8 mouse cellular contexts compared by ENCODE assay signal in the genomic region with DNA sequence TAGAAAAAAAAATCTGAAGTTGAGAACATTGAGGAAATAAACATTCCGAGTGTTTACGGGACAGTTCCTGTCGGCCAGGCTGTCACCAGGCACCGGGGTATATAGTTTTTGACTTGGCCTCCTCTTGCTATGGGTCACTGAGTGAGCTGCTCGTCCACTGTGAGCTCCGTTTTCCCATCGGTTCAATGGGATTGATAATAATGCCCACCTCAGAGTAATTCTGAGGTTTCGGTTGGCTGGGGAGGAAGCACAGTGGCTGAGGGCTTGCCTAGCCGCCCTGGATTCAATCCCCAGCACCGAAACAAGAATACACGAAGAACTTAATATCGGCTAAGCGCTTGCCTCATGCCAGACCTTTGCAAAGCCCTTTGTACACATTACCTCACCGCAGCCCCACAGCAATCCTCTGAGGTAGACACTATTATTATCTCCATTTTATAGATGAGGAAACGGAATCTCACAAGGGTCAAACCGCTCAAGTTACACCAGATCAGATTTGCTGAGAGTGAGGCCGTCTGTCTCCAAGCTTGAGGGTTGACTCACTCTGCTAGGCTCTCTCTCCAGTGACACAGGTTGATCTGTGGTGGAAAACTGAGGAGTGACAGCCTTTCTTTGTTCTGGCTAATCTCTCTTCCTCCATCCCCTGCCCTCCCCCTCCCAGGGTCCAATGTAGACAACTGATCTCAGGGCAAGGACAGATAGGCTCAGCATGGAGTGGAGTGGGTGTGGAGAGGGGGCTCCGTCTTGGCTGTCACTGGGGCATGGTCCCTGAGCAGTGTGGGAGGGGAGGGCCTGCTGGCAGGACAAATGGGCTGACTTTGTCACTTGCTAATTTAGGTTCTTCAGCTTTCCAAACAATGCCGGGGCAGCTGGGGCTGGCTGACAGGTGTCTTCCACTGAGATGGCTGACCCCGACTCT. TPM values are rescaled to one million over a fixed set of nuclear protein-coding genes. Genes with fewer than 3 reads are reported as not detected.
A peak's percentile ranks its signal among the peaks of the same experiment; 100 is the strongest.
DNase-seq lines count a peak whose midpoint lies in the region; ATAC-seq lines count a peak whose summit lies in the region.

No protein-coding gene starts in this region.

- 0 out of 2 replicates have a peak, but pooled peaks cover 17% of the 10 kb centered on the region for H3K27me3 ChIP-seq in hindbrain, embryonic 14.5 days (ENCODE audit: control insufficient read depth, insufficient read depth, low read length)

- 40% methylated on average over 20 of the region's 20 CpGs for WGBS in hindbrain, embryonic 14.5 days

- H3K9me3 ChIP-seq in hindbrain, embryonic 14.5 days (ENCODE audit: control insufficient read depth, low read length) = no peaks in the 10 kb centered on the region

- peaks cover 6% of the 10 kb centered on the region; the same call in 1 of the 2 replicates for H3K4me1 ChIP-seq in hindbrain, embryonic 14.5 days (replicated peaks; ENCODE audit: control insufficient read depth, insufficient read depth, low read length)

- no peaks in the 10 kb centered on the region for H3K36me3 ChIP-seq in hindbrain, embryonic 14.5 days (replicated peaks; ENCODE audit: control insufficient read depth, insufficient read depth)

- no peak for ATAC-seq in hindbrain, embryonic 14.5 days (ENCODE audit: low FRiP score)

- DNase-seq in 416B (ENCODE audit: low read depth) (peak; percentile 22), ZHBTc4 (ENCODE audit: low read depth, low spot score) (peak; percentile 54)
- DNase-seq in hindbrain, embryonic 14.5 days (ENCODE audit: low spot score) = no peak
- peak; percentile 28 to 43 for DNase-seq in lung, postnatal 4 days
- no peak for DNase-seq in layer of hippocampus, postnatal 10 days (ENCODE audit: low spot score in 2 of 2)
- no peak for DNase-seq in kidney, adult 9 months
- no peak for DNase-seq in yolk sac, embryonic 10.5 days (ENCODE audit: low spot score)
- DNase-seq in cerebellum, adult 11-12 months = no peak

- no peak overlapping the region for H3K9ac ChIP-seq in hindbrain, embryonic 14.5 days

- no peak overlapping the region for H3K27ac ChIP-seq in hindbrain, embryonic 14.5 days

- H3K4me2 ChIP-seq in hindbrain, embryonic 14.5 days (replicated peaks) = peak overlapping the region; percentile 40

- H3K4me3 ChIP-seq in hindbrain, embryonic 14.5 days (replicated peaks; ENCODE audit: low read length) = no peak overlapping the region

RNA-seq across cellular contexts. Expression of gene Tnni1, which starts 15.2 kb away (rescaled TPM):
- polyA plus RNA-seq in hindbrain, embryonic 14.5 days (2014; fragmentation: Nextera tagmentation; extraction: Ambion mirVana) = 0.47 and 1.7 TPM in 2 replicates
- not detected for total RNA-seq in layer of hippocampus, postnatal 10 days (2021)

RNA-seq across cellular contexts. Expression of gene Lad1, which starts 23.9 kb away (rescaled TPM):
- polyA plus RNA-seq in hindbrain, embryonic 14.5 days (2014; fragmentation: Nextera tagmentation; extraction: Ambion mirVana) = 0.23 and 0.51 TPM in 2 replicates
- 1 to 10 TPM in 1 of 2 experiments, under 1 TPM in 1; 0.64 to 1.1 TPM for total RNA-seq in layer of hippocampus, postnatal 10 days (2021)

RNA-seq across cellular contexts. Expression of gene Phlda3, which starts 28.6 kb away (rescaled TPM):
- polyA plus RNA-seq in hindbrain, embryonic 14.5 days (2014; fragmentation: Nextera tagmentation; extraction: Ambion mirVana) = 38.5 and 38.7 TPM in 2 replicates
- 10 to 100 TPM; 12.3 to 12.7 TPM for total RNA-seq in layer of hippocampus, postnatal 10 days (2021)

RNA-seq across cellular contexts. Expression of gene Tnnt2, which starts 41.7 kb away (rescaled TPM):
- polyA plus RNA-seq in hindbrain, embryonic 14.5 days (2014; fragmentation: Nextera tagmentation; extraction: Ambion mirVana) = 0.39 and 0.70 TPM in 2 replicates
- 1 to 10 TPM in 1 of 2 experiments, under 1 TPM in 1; 0.42 to 1.7 TPM for total RNA-seq in layer of hippocampus, postnatal 10 days (2021)

Comparison
In these comparisons a context has a peak if more than half of its experiments do, and no peak if none do; other contexts are left out.
1. DNase-seq: peak in 416B (single experiment), ZHBTc4 (single experiment) and lung, postnatal 4 days (2 of 2); none in hindbrain, embryonic 14.5 days (single experiment), layer of hippocampus, postnatal 10 days (0 of 2), kidney, adult 9 months (single experiment), yolk sac, embryonic 10.5 days (single experiment) and cerebellum, adult 11-12 months (single experiment).